Mouse (Mus musculus) E14TG2a.4 (cell line): ENCODE results near the gene Abcb1b.

Experiments used
- H3K27me3 ChIP-seq: 2 replicates; pipeline ENCODE4 v1.6.1; 2014; ENCODE audit warnings: low read length, control low read depth; ENCODE audit not compliant: insufficient read depth
- H3K36me3 ChIP-seq: 2 replicates; pipeline ENCODE4 v1.6.1; 2014; ENCODE audit warnings: low read length, control low read depth; ENCODE audit not compliant: insufficient read depth
- H3K4me1 ChIP-seq: replicated peaks from 2 replicates; pipeline ENCODE4 v1.6.1; 2014; ENCODE audit warnings: low read depth, low read length, control low read depth
- H3K4me3 ChIP-seq: replicated peaks from 2 replicates; pipeline ENCODE4 v1.5.1; 2014; ENCODE audit warnings: mild to moderate bottlenecking, low read length
- H3K9me3 ChIP-seq: 2 replicates; pipeline ENCODE4 v1.6.1; 2014; ENCODE audit warnings: low read length, control low read depth
- CTCF ChIP-seq: conservative IDR thresholded peaks from 2 replicates; pipeline ENCODE4 v1.5.1; 2014; ENCODE audit warnings: low read length
- NANOG ChIP-seq: IDR thresholded peaks from 2 replicates; pipeline ENCODE4 v1.6.1; 2014; ENCODE audit warnings: borderline replicate concordance, low read length, mixed read lengths
- POU5F1 ChIP-seq: IDR thresholded peaks from 2 replicates; pipeline ENCODE4 v1.6.1; 2014; ENCODE audit warnings: low read length, borderline replicate concordance

Abcb1b gene

DNA sequence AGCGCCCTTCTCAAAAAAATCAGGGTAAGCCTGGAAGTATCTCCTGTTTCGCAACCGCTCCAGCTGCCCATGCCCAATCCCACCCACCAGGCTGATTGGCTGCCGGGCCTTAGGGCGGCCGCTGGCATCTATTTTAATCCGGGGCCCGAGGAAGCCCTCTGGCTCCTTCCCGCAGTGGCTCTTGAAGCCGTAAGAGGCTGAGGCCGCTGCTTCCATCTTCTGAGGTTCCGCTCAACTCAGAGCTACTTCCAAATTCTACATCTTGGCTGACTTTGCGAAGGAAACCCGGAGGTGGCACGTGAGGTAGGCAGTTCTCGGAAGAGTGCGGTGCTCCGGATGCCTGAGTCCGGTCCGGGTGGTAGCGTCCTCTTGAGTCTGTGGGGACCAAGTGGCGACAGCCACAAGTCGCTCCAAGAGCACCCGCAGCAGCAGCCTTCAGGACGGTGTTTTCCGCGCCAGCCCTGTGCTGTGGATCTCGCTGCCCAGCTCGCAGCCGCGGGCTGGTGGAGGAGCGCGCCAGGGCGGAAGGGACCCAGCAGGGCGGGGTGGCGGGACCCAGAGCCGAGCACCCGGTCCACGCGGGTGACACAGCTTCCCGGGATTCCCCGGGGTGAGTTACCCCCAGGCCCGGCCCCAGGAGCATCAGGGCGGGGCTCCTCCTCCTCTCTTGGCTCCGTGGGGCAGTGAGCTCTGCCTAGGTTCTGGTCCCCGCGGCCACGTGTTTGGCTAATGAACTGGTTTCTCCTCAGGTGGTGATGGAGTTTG is at the start of gene Abcb1b:
TSS of gene Abcb1b (plus strand) at position 161 of the 765 bp plus-strand sequence.
- no peak for TF ChIP-seq POU5F1
- no peak for TF ChIP-seq CTCF
- TF ChIP-seq NANOG: no peak
- Histone ChIP-seq H3K4me1 (peaks cover 4% of the 10 kb centered on the region; the same call in 1 of the 2 replicates), H3K27me3 (peaks cover 8% of the 10 kb centered on the region), H3K4me3 (peak within 1 kb of the TSS; percentile 90), H3K9me3 (no peaks in the 10 kb centered on the region), H3K36me3 (peaks cover 15% of the 10 kb centered on the region; the same call in 1 of the 2 replicates)

GRCm38 (mm10) chr5:8772866-8773265 is 25.1 kb upstream of the Abcb1b start:
- no peak for TF ChIP-seq CTCF
- no peak for TF ChIP-seq NANOG
- no peak for TF ChIP-seq POU5F1
- Histone ChIP-seq H3K27me3 (no peaks in the 10 kb centered on the region), H3K9me3 (0 out of 2 replicates have a peak, but pooled peaks cover 4% of the 10 kb centered on the region), H3K4me3 (no peak overlapping the region), H3K36me3 (no peaks in the 10 kb centered on the region), H3K4me1 (no peaks in the 10 kb centered on the region)

- TF ChIP-seq CTCF (no peak), POU5F1 (no peak), NANOG (no peak)
- H3K36me3 ChIP-seq: no peaks in the 10 kb centered on the region
- no peaks in the 10 kb centered on the region for H3K4me1 ChIP-seq
- H3K27me3 ChIP-seq: no peaks in the 10 kb centered on the region
- no peak overlapping the region for H3K4me3 ChIP-seq
- peaks cover 5% of the 10 kb centered on the region for H3K9me3 ChIP-seq
These were observed 19.6 kb upstream of the Abcb1b start for GRCm38 (mm10) chr5:8778311-8778710.

GRCm38 (mm10) chr5:8778751-8779150 is 19.2 kb upstream of the Abcb1b start:
- peaks cover 8% of the 10 kb centered on the region for H3K9me3 ChIP-seq
- no peak overlapping the region for H3K4me3 ChIP-seq
- no peaks in the 10 kb centered on the region for H3K4me1 ChIP-seq
- no peaks in the 10 kb centered on the region for H3K36me3 ChIP-seq
- TF ChIP-seq CTCF (no peak), POU5F1 (no peak), NANOG (no peak)
- no peaks in the 10 kb centered on the region for H3K27me3 ChIP-seq

DNA sequence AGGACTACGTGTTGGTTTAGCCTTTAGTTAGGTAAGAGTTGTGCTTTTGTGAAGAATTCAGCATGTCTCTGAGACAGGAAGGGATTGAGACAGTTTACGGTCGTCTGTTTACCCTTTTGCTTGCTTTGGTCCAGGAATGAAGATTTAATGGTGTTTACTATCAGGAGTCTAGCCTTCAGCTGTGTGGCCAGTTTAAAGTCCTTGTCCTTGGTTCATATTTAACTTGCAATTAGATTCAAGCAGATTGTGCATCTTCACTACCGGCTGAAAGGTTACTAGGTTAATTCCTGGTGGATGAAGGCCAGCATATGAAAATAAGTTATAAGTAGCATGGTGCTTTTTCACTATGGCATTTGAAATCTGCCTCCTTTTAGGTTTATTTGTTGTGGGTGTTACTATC is 5.7 kb upstream of the Abcb1b start:
- H3K27me3 ChIP-seq: no peaks in the 10 kb centered on the region
- peaks cover 8% of the 10 kb centered on the region for H3K4me1 ChIP-seq
- H3K9me3 ChIP-seq: no peaks in the 10 kb centered on the region
- TF ChIP-seq CTCF: no peak
- no peak for TF ChIP-seq POU5F1
- TF ChIP-seq NANOG: no peak
- H3K4me3 ChIP-seq: no peak overlapping the region
- H3K36me3 ChIP-seq: no peaks in the 10 kb centered on the region

- Histone ChIP-seq H3K27me3 (peaks cover 8% of the 10 kb centered on the region), H3K4me1 (peaks cover 4% of the 10 kb centered on the region; the same call in 1 of the 2 replicates), H3K9me3 (no peaks in the 10 kb centered on the region), H3K36me3 (peaks cover 15% of the 10 kb centered on the region; the same call in 1 of the 2 replicates), H3K4me3 (peak overlapping the region; percentile 90)
- TF ChIP-seq NANOG (no peak), CTCF (no peak), POU5F1 (no peak)
These were observed 787 bp downstream of the Abcb1b start for GRCm38 (mm10) chr5:8798752-8799115.

- H3K9me3 ChIP-seq: no peaks in the 10 kb centered on the region
- no peaks in the 10 kb centered on the region for H3K27me3 ChIP-seq
- H3K4me1 ChIP-seq: no peaks in the 10 kb centered on the region
- no peak overlapping the region for H3K4me3 ChIP-seq
- TF ChIP-seq NANOG (no peak), CTCF (no peak), POU5F1 (no peak)
- peaks cover 33% of the 10 kb centered on the region for H3K36me3 ChIP-seq
These were observed 7.8 kb downstream of the Abcb1b start for GRCm38 (mm10) chr5:8805742-8806141.

- Histone ChIP-seq H3K36me3 (peaks cover 30% of the 10 kb centered on the region), H3K4me1 (no peaks in the 10 kb centered on the region), H3K4me3 (no peak overlapping the region), H3K27me3 (no peaks in the 10 kb centered on the region), H3K9me3 (no peaks in the 10 kb centered on the region)
- TF ChIP-seq CTCF (no peak), POU5F1 (no peak), NANOG (no peak)
These were observed 9.4 kb downstream of the Abcb1b start for GRCm38 (mm10) chr5:8807137-8808004.
